Comparison of ENCODE assay signal across 14 mouse cellular contexts in the genomic region with DNA sequence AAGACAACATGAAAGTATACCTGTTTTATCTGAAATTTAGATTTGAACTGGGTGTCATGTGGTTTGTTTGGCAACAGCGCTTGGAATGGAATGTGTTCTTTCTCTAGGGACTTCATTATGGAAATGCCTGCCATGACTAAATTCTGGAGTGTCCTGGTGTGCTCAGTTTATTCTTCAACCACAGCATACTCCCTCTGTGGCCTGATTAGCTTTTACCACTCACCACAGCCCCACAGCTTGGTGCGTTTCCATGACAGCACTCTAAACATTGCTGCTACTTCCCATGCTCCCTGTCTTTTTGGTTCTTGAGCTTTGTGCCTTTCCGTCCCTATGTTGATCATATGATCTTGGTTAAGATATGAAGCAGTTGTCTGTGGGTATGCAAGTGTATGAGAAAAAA.
DNase-seq lines count a peak whose midpoint lies in the region; ATAC-seq and TF ChIP-seq lines count a peak whose summit lies in the region.
"Had no signal": no experiment of that assay in that cellular context is flagged by ENCODE, and none has a peak within 500 bp of the region (broad histone marks: within the 10 kb centered on the region; RNA-seq: fewer than 3 reads in every experiment).

No protein-coding gene starts in this region.

- no peaks in the 10 kb centered on the region; the same call in 1 of the 2 replicates for H3K27me3 ChIP-seq in hindbrain, embryonic 11.5 days (ENCODE audit: control insufficient read depth, insufficient read depth, low read length)
- H3K27me3 ChIP-seq in hindbrain, embryonic 16.5 days (replicated peaks; ENCODE audit: control insufficient read depth, insufficient read depth, low read length): no peaks in the 10 kb centered on the region; the same call in 1 of the 2 replicates
- H3K27me3 ChIP-seq in lung, postnatal 0 days (replicated peaks; ENCODE audit: insufficient read depth, low read length): no peaks in the 10 kb centered on the region
- H3K27me3 ChIP-seq: megakaryocyte, embryonic 14.5 days had no signal

- TF ChIP-seq EP300 in lung, postnatal 0 days (IDR thresholded peaks at IDR 0.05): no peak

- H3K4me1 ChIP-seq in hindbrain, embryonic 11.5 days (replicated peaks; ENCODE audit: control insufficient read depth, insufficient read depth, low read length): no peaks in the 10 kb centered on the region
- no peaks in the 10 kb centered on the region for H3K4me1 ChIP-seq in hindbrain, embryonic 16.5 days (ENCODE audit: control insufficient read depth, insufficient read depth, low read depth, low read length)
- no peaks in the 10 kb centered on the region for H3K4me1 ChIP-seq in lung, postnatal 0 days (ENCODE audit: insufficient read depth, low read depth, low read length)

- no peak overlapping the region for H3K4me3 ChIP-seq in hindbrain, embryonic 11.5 days (ENCODE audit: low read depth, low read length)
- H3K4me3 ChIP-seq in hindbrain, embryonic 16.5 days (ENCODE audit: low read length): no peak overlapping the region
- no peak overlapping the region for H3K4me3 ChIP-seq in lung, postnatal 0 days (ENCODE audit: low read depth, low read length)
- H3K4me3 ChIP-seq: megakaryocyte, embryonic 14.5 days had no signal

- H3K9ac ChIP-seq in hindbrain, embryonic 11.5 days (ENCODE audit: low read depth, low read length): no peak overlapping the region
- no peak overlapping the region for H3K9ac ChIP-seq in hindbrain, embryonic 16.5 days (ENCODE audit: low read depth, low read length)
- no peak overlapping the region for H3K9ac ChIP-seq in lung, postnatal 0 days (replicated peaks; ENCODE audit: low read depth)

- peak; percentile 0 for DNase-seq in hindbrain, embryonic 11.5 days (ENCODE audit: low spot score)
- peak; percentile 66 for DNase-seq in 3T3-L1 (ENCODE audit: low read depth, low spot score)
- peak; percentile 22 for DNase-seq in NIH3T3 (ENCODE audit: low read depth)
- peak; percentile 10 for DNase-seq in lung, postnatal 0 days (ENCODE audit: low spot score)
- no peak for DNase-seq in frontal cortex, postnatal 14 days (ENCODE audit: low spot score in 2 of 2)
- DNase-seq in gastrocnemius, postnatal 14 days: no peak
- no peak for DNase-seq in spleen, adult 12 weeks (ENCODE audit: low spot score)
- DNase-seq: adrenal gland, postnatal 10 days; cerebellum, postnatal 14 days; layer of hippocampus, adult 9-11 months; thymus, adult 2 months had no signal

- 0 out of 2 replicates have a peak, but pooled peaks have one; percentile 43 for ATAC-seq in hindbrain, embryonic 11.5 days (ENCODE audit: low FRiP score)
- ATAC-seq in hindbrain, embryonic 16.5 days: no peak
- peak; percentile 42; the same call in 1 of the 2 replicates for ATAC-seq in lung, postnatal 0 days

- intact Hi-C loops in gastrocnemius, postnatal 14 days (cut with DNase I; ENCODE audit: low total_unique reads): no loop called here

- H3K4me2 ChIP-seq in hindbrain, embryonic 11.5 days (replicated peaks; ENCODE audit: low read depth, low read length): no peak overlapping the region
- no peak overlapping the region for H3K4me2 ChIP-seq in hindbrain, embryonic 16.5 days (ENCODE audit: low read length)
- H3K4me2 ChIP-seq in lung, postnatal 0 days (replicated peaks; ENCODE audit: low read depth, low read length): no peak overlapping the region
- H3K4me2 ChIP-seq: liver, embryonic 11.5 days had no signal

- no peaks in the 10 kb centered on the region for H3K9me3 ChIP-seq in hindbrain, embryonic 11.5 days (ENCODE audit: control insufficient read depth, low read length)
- no peaks in the 10 kb centered on the region for H3K9me3 ChIP-seq in hindbrain, embryonic 16.5 days (ENCODE audit: control insufficient read depth, low read length)
- H3K9me3 ChIP-seq in lung, postnatal 0 days (ENCODE audit: low read length): no peaks in the 10 kb centered on the region
- H3K9me3 ChIP-seq: megakaryocyte, embryonic 14.5 days had no signal

- H3K27ac ChIP-seq in hindbrain, embryonic 11.5 days (ENCODE audit: low read depth, low read length): no peak overlapping the region
- H3K27ac ChIP-seq in hindbrain, embryonic 16.5 days (ENCODE audit: low read depth, low read length): no peak overlapping the region
- no peak overlapping the region for H3K27ac ChIP-seq in lung, postnatal 0 days (ENCODE audit: low read length)

- TF ChIP-seq CTCF in lung, postnatal 0 days (IDR thresholded peaks at IDR 0.05): no peak

- H3K36me3 ChIP-seq in hindbrain, embryonic 11.5 days (ENCODE audit: control insufficient read depth, insufficient read depth, low read length): no peaks in the 10 kb centered on the region
- no peaks in the 10 kb centered on the region for H3K36me3 ChIP-seq in hindbrain, embryonic 16.5 days (ENCODE audit: control insufficient read depth, insufficient read depth, low read length)
- no peaks in the 10 kb centered on the region for H3K36me3 ChIP-seq in lung, postnatal 0 days (ENCODE audit: insufficient read depth, low read length)

- 57% methylated on average over 3 of the region's 3 CpGs for WGBS in hindbrain, embryonic 11.5 days
- 47% methylated on average over 3 of the region's 3 CpGs for whole genome bisulfite sequencing in hindbrain, embryonic 16.5 days
- WGBS in lung, postnatal 0 days: 42% methylated on average over 3 of the region's 3 CpGs

Comparison
In these comparisons a context has a peak if more than half of its experiments do, and no peak if none do; other contexts are left out.
1. DNase-seq: peak in hindbrain, embryonic 11.5 days (single experiment), 3T3-L1 (single experiment), NIH3T3 (single experiment) and lung, postnatal 0 days (single experiment); none in frontal cortex, postnatal 14 days (0 of 2), gastrocnemius, postnatal 14 days (single experiment) and spleen, adult 12 weeks (single experiment).